Mouse (Mus musculus) CH12.LX (cell line): ENCODE measurements around the gene Tnk1. TPM values are rescaled to one million over a fixed set of nuclear protein-coding genes. Genes with fewer than 3 reads are reported as not detected.
A peak's percentile ranks its signal among the peaks of the same experiment; 100 is the strongest.

Experiments
- DNase-seq: peaks from one replicate; pipeline ENCODE4 v3.0.0-alpha.2; 2013; ENCODE audit errors: extremely low read depth
- H3K27ac ChIP-seq: 2 replicates; pipeline ENCODE4 v1.5.1; 2012; ENCODE audit warnings: low read depth, mild to moderate bottlenecking, control low read depth, moderate library complexity; ENCODE audit not compliant: insufficient read depth
- H3K27me3 ChIP-seq: replicated peaks from 2 replicates; pipeline ENCODE3; 2012; ENCODE audit warnings: inconsistent platforms
- H3K36me3 ChIP-seq, 2 experiments: replicated peaks in 1 of 2; 2 replicates each; pipeline versions ENCODE3 to v1.6.1; 2012; ENCODE audit warnings: inconsistent platforms in 1 of 2, low read length in 1 of 2, mild to moderate bottlenecking in 1 of 2, mixed read lengths in 1 of 2, moderate library complexity in 1 of 2; ENCODE audit not compliant: control insufficient read depth in 1 of 2, insufficient read depth in 1 of 2
- H3K4me1 ChIP-seq, 2 experiments: 2 replicates each; pipeline ENCODE4 v1.6.1; 2012; ENCODE audit warnings: inconsistent platforms in 1 of 2, moderate library complexity in 1 of 2; ENCODE audit not compliant: insufficient read depth in 2 of 2, control insufficient read depth in 1 of 2
- H3K4me2 ChIP-seq: 2 replicates; pipeline ENCODE4 v1.6.1; 2012; ENCODE audit warnings: low read depth, mild to moderate bottlenecking, control low read depth; ENCODE audit not compliant: poor library complexity, insufficient read depth, severe bottlenecking
- H3K4me3 ChIP-seq, 3 experiments: fragments of 150-350 bp in 1 of 3; sonication (generic) in 1 of 3; replicated peaks in 1 of 3; 2 replicates each; pipeline versions ENCODE3 to v1.5.1; 2011 to 2012; ENCODE audit warnings: low read depth in 2 of 3, low read length in 2 of 3, mild to moderate bottlenecking in 2 of 3, moderate library complexity in 2 of 3, control low read depth in 1 of 3, improper control_type of control experiment in 1 of 3, inconsistent platforms in 1 of 3, mixed read lengths in 1 of 3; ENCODE audit not compliant: poor library complexity in 1 of 3
- H3K79me2 ChIP-seq: replicated peaks from 2 replicates; pipeline ENCODE4 v1.6.1; 2012; ENCODE audit warnings: mild to moderate bottlenecking, moderate library complexity; ENCODE audit not compliant: control insufficient read depth, poor library complexity, insufficient read depth, severe bottlenecking; ENCODE audit errors: extremely low read depth
- H3K9ac ChIP-seq: 2 replicates; pipeline ENCODE4 v1.6.1; 2012; ENCODE audit warnings: low read depth, mild to moderate bottlenecking, control low read depth, moderate library complexity; ENCODE audit not compliant: insufficient read depth
- H3K9me3 ChIP-seq: replicated peaks from 2 replicates; pipeline ENCODE3; 2012; ENCODE audit warnings: low read length, inconsistent platforms, mixed read lengths
- BHLHE40 ChIP-seq: IDR thresholded peaks from 2 replicates; pipeline ENCODE4 v1.6.1; 2011; ENCODE audit warnings: mild to moderate bottlenecking, low read depth, low read length, improper control_type of control experiment
- CHD1 ChIP-seq: IDR thresholded peaks from 2 replicates; pipeline ENCODE4 v1.6.1; 2012; ENCODE audit warnings: low read depth, low read length, improper control_type of control experiment, inconsistent platforms
- CTCF ChIP-seq, 2 experiments: IDR thresholded peaks in 1 of 2; conservative IDR thresholded peaks in 1 of 2; 2 replicates each; pipeline ENCODE4 v1.5.1; 2011 to 2012; ENCODE audit warnings: low read depth in 2 of 2, low read length in 2 of 2, improper control_type of control experiment in 1 of 2, inconsistent platforms in 1 of 2, mild to moderate bottlenecking in 1 of 2, moderate library complexity in 1 of 2
- ETS1 ChIP-seq: conservative IDR thresholded peaks from 2 replicates; pipeline ENCODE4 v1.6.1; 2012; ENCODE audit warnings: low read depth, mild to moderate bottlenecking, inconsistent platforms, low read length, improper control_type of control experiment, moderate library complexity
- JUND ChIP-seq: conservative IDR thresholded peaks from 2 replicates; pipeline ENCODE4 v1.6.1; 2011; ENCODE audit warnings: low read depth, low read length, improper control_type of control experiment
- MAX ChIP-seq: IDR thresholded peaks from 2 replicates; pipeline ENCODE4 v1.6.1; 2011; ENCODE audit warnings: low read length, improper control_type of control experiment
- MXI1 ChIP-seq: IDR thresholded peaks from 2 replicates; pipeline ENCODE4 v1.6.1; 2011; ENCODE audit warnings: mild to moderate bottlenecking, low read depth, low read length, improper control_type of control experiment
- NRF1 ChIP-seq: IDR thresholded peaks from 2 replicates; pipeline ENCODE4 v1.6.1; 2014; ENCODE audit warnings: low read depth, mild to moderate bottlenecking, inconsistent platforms, low read length, improper control_type of control experiment, moderate library complexity
- POLR2AphosphoS2 ChIP-seq: IDR thresholded peaks from 2 replicates; pipeline ENCODE4 v1.6.1; 2011; ENCODE audit warnings: low read depth, low read length, improper control_type of control experiment
- RAD21 ChIP-seq: IDR thresholded peaks from 2 replicates; pipeline ENCODE4 v1.6.1; 2011; ENCODE audit warnings: low read depth, mild to moderate bottlenecking, low read length, improper control_type of control experiment, moderate library complexity
- RCOR1 ChIP-seq: conservative IDR thresholded peaks from 2 replicates; pipeline ENCODE4 v1.6.1; 2012; ENCODE audit warnings: low read depth, mild to moderate bottlenecking, inconsistent platforms, low read length, improper control_type of control experiment
- SIN3A ChIP-seq: IDR thresholded peaks from 2 replicates; pipeline ENCODE4 v1.6.1; 2012; ENCODE audit warnings: low read length, improper control_type of control experiment, inconsistent platforms
- SMC3 ChIP-seq: IDR thresholded peaks from 2 replicates; pipeline ENCODE4 v1.6.1; 2011; ENCODE audit warnings: low read depth, low read length, improper control_type of control experiment
- TBP ChIP-seq: conservative IDR thresholded peaks from 2 replicates; pipeline ENCODE4 v1.6.1; 2011; ENCODE audit warnings: low read depth, low read length, improper control_type of control experiment
- USF1 ChIP-seq: IDR thresholded peaks from 2 replicates; pipeline ENCODE4 v1.6.1; 2014; ENCODE audit warnings: low read depth, mild to moderate bottlenecking, inconsistent platforms, low read length, improper control_type of control experiment
- USF2 ChIP-seq: conservative IDR thresholded peaks from 2 replicates; pipeline ENCODE4 v1.6.1; 2011; ENCODE audit warnings: low read depth, low read length, improper control_type of control experiment
- ZNF384 ChIP-seq: IDR thresholded peaks from 2 replicates; pipeline ENCODE4 v1.6.1; 2012; ENCODE audit warnings: low read depth, low read length, improper control_type of control experiment, inconsistent platforms
- dilution Hi-C: fragments of 300-500 bp; cut with MboI; formaldehyde crosslinking; loops from 2 replicates; pipeline ENCODE4 v1.14.3; 2020; ENCODE audit warnings: low sequenced_read_pairs; ENCODE audit not compliant: extremely low pct_unique_long_range_greater_than_20kb, extremely low pct_ligation_motif_present
- in situ Hi-C: fragments of 300-500 bp; cut with MboI; formaldehyde crosslinking; loops from 3 replicates; pipeline ENCODE4 v1.14.3; 2019; ENCODE audit warnings: low sequenced_read_pairs, low pct_ligation_motif_present, low pct_unique_long_range_greater_than_20kb, mixed read lengths
- polyA plus RNA-seq: library from polyadenylated mRNA; unstranded; fragments of >175 nt; gene quantifications from 2 replicates; pipeline ENCODE4 v1.2.1, GENCODE M21; 2012; ENCODE audit warnings: low read depth; ENCODE audit not compliant: insufficient read length
- total RNA-seq, 2 experiments: library from RNA; depleted of rRNA; stranded (reverse); fragments of 300-350 nt in 1 of 2; fragments of >200 nt in 1 of 2; gene quantifications; 2 replicates each; pipeline ENCODE4 v1.2.3; 2012 to 2014

Tnk1 gene
- total and polyA plus RNA-seq, 3 experiments, result 0.13 to 0.30 TPM; not detected in 1

DNA sequence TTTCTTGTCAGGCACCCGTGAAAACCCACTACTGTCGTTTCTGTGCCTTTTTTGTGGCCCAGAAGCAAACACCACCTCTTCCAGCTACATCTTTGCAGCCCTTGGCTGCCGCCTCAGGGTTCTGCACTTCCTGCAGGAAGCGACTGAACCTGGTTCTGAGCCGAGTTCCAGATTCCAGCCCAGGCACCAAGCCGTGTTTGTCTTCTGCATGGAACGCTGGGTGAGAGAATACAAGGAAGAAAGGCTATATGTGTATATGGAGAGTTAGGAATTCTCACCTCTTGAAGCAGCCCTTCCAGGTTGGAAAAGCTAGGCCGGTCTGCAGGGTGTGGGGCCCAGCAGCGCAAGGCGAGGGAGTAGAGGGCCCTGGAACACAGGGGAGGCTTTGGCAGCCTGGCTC, 3.9 kb downstream of the Tnk1 start:
- Histone ChIP-seq H3K9ac (no peak overlapping the region), H3K79me2 (no peaks in the 10 kb centered on the region), H3K27me3 (no peaks in the 10 kb centered on the region), H3K4me2 (no peak overlapping the region), H3K4me1 (peaks cover 6 to 16% of the 10 kb centered on the region in 2 experiments), H3K4me3 (no peak overlapping the region), H3K27ac (no peak overlapping the region), H3K9me3 (no peaks in the 10 kb centered on the region), H3K36me3 (peaks cover 0 to 28% of the 10 kb centered on the region in 2 experiments)
- TF ChIP-seq CTCF (conservative IDR thresholded peaks at IDR 0.05 in 1 of 2, IDR thresholded peaks at IDR 0.05 in 1 of 2; ENCODE audit: low read depth in 2 of 2, low read length in 2 of 2), result no peak
- no peak for TF ChIP-seq POLR2AphosphoS2
- TF ChIP-seq TBP, result no peak
- no peak for TF ChIP-seq SMC3
- no peak for TF ChIP-seq MAX
- TF ChIP-seq USF1, result no peak
- no peak for TF ChIP-seq CHD1
- TF ChIP-seq SIN3A, result no peak
- no peak for TF ChIP-seq JUND
- no peak for TF ChIP-seq NRF1
- no peak for TF ChIP-seq RCOR1
- no peak for TF ChIP-seq BHLHE40
- TF ChIP-seq RAD21, result no peak
- TF ChIP-seq ETS1, result no peak
- no peak for TF ChIP-seq ZNF384
- dilution Hi-C loops (no loop called here), in situ Hi-C loops (no loop called here)
- DNase-seq, result no peak

DNA sequence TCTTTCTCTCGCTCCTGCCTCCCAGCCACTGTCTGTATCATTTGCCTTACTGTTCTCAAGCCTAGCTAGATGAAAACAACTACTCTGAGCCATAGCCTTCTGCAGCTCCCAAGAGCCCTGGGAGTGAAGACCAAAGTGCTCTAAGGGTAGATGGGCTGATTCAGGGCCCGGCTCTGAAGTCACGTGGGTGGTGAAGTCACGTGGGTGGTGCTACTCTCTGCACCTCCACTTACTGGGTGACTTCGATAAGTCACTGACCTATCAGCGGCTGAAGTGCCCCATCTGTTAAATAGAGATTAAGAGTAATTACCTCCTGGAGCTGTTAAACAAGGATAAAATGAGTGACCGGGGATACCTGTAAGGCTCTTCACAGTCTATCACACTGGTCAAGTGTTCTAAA, 4.5 kb downstream of the Tnk1 start:
- Histone ChIP-seq H3K4me2 (no peak overlapping the region), H3K9me3 (no peaks in the 10 kb centered on the region), H3K27ac (no peak overlapping the region), H3K36me3 (peaks cover 0 to 35% of the 10 kb centered on the region in 2 experiments), H3K79me2 (no peaks in the 10 kb centered on the region), H3K4me1 (peaks cover 6 to 20% of the 10 kb centered on the region in 2 experiments), H3K4me3 (no peak overlapping the region), H3K27me3 (no peaks in the 10 kb centered on the region), H3K9ac (no peak overlapping the region)
- TF ChIP-seq MAX, result no peak
- peak; percentile 75 for TF ChIP-seq USF2
- peak; percentile 72 for TF ChIP-seq USF1
- DNase-seq, result no peak
- dilution Hi-C loops, result no loop called here
- in situ Hi-C loops, result no loop called here

DNA sequence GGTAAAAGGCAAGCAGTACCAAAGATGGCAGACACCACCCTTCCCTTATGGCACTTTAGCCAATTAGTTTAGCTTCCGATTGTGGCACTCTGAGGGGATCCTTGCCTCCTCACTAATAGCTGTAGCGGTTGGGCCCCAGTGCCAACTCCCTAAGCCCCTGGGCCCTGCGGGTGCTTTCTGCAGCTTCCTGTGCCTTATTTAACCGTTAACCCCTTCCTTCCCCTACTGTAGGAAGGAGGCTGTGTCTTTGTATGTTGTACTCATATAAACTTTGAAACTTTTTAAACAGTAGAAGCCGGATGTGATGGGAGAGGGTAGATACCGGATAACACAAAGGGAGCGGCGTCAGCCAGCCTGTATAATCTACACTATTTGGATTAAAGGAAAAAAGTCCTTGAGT, 7.8 kb downstream of the Tnk1 start:
- dilution Hi-C loops, result no loop called here
- peaks cover 5 to 24% of the 10 kb centered on the region in 2 experiments for H3K4me1 ChIP-seq
- no peak overlapping the region for H3K4me2 ChIP-seq
- no peak overlapping the region for H3K9ac ChIP-seq
- DNase-seq, result no peak
- H3K9me3 ChIP-seq, result no peaks in the 10 kb centered on the region
- H3K27ac ChIP-seq, result no peak overlapping the region
- no peak overlapping the region for H3K4me3 ChIP-seq
- TF ChIP-seq ETS1 (no peak), BHLHE40 (no peak), MXI1 (no peak), RAD21 (no peak)
- H3K27me3 ChIP-seq, result no peaks in the 10 kb centered on the region
- peaks cover 0 to 47% of the 10 kb centered on the region in 2 experiments for H3K36me3 ChIP-seq
- in situ Hi-C loops, result no loop called here
- no peaks in the 10 kb centered on the region for H3K79me2 ChIP-seq
